Mouse (Mus musculus) ovary, postnatal 14 days (tissue): ENCODE results near the gene Arnt.

Experiments used
- DNase-seq: peaks from one replicate; pipeline ENCODE4 v3.0.0; 2022; ENCODE audit warnings: low spot score

Arnt gene

DNA sequence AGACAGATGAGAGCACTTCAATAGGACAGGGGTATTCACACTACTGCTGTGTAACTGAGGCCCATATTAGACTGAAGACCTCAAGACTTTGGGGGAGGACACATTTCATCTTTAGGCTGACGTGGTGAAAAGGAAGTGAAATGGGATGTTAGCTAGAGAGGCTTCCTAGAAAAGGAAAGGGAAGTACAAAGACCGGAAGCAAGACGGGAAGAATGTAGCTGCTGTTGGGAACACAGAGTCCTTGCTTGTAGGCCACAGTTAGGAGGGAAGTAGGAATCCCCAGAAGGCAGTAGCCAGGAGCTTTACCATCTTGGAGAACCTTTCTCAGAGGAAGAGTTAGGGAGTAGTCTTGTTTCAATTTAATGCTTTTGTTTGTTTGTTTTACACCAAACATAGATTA is 23.6 kb downstream of the Arnt start:
- DNase-seq, result no peak

DNA sequence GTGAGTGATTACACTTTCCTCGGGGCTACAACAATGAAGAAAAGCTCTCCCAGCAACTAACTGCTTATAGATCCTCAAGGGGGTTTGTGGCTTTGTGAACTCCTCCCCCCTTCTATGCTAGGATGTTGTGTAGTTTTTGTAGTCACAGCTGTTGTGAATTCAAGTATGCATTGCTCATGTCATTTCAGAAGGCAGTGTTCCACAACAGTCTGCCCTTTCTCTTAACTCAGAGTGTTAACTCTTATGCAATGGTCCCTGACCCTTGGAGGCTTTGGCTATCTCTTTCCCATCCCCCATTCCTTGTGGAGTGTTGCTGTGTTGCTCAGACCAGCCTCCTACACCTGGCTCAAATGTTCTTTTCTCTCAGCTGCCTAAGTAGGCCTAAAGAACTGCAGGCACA is 25.2 kb downstream of the Arnt start:
- no peak for DNase-seq

DNA sequence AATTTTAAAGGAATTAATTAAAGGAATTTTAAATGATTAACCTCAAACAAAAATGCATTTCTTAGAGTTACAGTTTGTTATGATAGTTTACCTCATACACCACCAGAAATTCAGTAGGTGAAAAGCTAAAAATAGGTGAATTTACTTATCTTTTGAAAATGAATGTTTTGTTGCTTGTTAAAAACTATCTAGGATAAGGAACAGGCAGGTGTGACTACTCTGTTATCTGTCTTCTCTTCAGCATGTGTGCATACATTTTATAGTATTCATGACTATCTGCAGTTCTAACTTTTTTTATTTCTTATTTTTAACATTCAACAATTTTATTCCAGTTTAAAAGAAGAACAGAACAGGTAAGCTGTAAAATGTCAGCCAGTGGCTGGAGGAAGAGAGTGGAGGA is 29.7 kb downstream of the Arnt start:
- DNase-seq, result no peak

DNA sequence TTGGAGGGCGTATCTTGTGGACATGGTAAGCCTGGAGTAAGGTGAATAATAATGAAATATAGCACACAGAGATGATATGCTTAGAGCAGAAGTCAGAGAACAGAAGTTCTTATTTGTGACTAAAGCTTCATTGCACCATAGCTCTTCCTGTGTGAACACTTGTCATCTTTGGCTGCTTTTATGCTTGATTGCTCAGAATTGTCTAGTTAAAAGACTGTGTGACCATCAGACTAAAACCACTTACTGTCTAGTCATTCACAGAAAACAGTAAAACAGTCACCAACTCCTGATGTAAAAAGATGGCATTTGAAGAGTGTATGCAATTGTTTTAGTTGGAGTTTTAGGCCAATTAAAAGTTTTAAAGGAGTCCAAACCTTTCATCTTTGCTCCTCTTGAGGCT is 44.8 kb downstream of the Arnt start:
- no peak for DNase-seq

DNA sequence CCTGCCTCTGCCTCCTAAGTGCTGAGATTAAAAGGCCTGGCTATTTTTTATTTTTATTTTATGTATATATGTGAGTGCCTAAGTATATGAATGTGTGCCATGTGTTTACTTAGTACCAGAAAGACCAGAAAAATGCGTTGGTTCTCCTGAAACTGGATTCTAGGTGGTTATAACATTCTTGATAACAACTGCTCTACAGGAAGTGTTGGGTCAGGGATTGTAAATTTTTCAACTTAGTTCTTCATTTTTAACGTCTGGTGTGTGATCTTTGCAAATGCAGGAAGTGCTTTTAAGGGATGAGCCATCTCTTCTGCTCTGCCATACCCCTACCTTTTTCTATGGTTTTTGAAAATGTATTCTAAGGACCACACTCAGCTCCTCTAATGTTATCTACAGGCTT is 52.2 kb downstream of the Arnt start:
- no peak for DNase-seq

DNA sequence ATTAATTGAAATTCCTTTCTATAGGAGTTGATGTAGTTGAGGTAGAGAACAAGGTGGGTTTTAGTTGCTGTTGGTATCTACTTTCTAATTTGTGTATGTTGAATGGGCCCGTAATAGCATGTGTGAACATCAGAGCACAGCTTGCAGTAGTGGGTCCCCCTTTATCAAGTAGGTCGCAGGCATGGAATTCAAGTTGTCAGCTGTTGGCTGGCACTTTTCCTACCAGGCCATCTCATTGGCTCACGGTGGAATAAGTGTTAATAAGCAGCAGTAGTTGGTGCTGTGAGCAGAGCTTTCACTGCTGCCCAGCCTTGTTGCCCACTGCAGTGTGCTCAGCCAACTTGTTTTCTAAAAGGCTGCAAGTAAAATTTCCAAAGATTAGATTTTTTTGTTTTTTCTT is 54.5 kb downstream of the Arnt start:
- DNase-seq, result no peak

DNA sequence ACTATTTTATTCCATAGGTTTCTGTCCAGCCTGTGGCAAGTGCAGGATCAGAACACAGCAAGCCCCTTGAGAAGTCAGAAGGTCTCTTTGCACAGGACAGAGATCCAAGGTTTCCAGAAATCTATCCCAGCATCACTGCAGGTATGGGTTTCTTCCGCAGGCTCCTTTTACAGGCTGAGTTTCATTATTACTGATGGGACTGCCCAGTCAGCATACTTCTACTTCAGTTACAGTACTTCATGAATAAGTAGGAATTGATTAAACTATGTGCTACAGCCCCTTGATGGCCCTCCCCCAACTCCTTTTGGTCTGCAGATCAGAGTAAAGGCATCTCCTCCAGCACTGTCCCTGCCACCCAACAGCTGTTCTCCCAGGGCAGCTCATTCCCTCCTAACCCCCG is 56.0 kb downstream of the Arnt start:
- DNase-seq, result no peak

DNA sequence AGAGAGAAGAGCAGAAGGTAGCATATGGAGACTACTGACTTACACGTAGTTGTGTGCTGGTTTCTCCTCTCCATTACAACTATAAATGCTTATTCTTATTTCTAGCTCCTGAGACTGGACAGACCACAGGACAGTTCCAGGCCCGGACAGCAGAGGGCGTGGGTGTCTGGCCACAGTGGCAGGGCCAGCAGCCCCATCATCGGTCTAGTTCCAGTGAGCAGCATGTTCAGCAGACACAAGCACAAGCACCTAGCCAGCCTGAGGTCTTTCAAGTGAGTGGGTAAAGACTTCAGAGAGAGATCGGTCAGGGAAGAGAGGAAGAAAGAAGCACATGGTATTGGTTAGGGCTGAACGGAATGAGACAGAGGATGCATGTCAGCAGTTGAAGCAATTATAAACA is 60.2 kb downstream of the Arnt start:
- DNase-seq, result peak; percentile 43

DNA sequence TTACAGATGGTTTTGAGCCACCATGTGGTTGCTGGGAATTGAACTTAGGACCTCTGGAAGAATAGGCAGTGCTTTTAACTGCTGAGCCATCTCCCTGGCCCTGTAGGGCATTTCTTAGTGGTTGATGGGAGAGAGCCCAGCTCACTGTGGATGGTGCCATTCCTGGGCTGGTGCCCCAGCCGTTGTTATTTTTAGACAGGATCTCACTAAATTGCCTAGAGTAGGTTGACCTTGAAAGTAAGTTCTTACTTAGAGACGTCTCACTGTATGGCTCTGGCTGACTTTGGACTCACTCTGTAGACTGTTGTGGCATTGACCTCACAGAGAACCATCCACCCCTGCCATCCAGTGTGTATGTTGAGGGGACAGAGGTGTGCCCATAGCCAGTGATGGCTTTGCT is 64.0 kb downstream of the Arnt start:
- no peak for DNase-seq

DNA sequence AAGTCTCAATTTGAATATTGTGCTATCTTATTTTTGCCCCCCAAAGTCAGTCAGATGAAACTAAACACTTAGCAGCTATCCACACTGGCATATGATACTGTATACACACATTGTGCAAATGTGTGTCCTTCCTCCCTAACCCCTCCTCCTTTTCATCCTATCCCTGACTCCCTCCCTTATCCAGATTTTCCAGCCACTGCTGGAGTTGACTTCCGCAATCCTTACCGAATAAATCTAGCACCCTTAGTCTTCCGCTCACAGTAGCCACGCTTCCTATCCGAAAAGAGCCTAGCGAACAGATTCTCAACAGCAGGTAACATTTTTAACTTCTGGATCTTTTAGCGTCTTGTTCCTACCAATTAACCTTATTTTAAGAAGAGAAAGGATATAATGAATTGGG is 64.8 kb downstream of the Arnt start, which contains the start of gene Ctsk:
Gene Ctsk (plus strand): TSS at position 233 of the 400 bp plus-strand sequence.
- DNase-seq, result no peak

DNA sequence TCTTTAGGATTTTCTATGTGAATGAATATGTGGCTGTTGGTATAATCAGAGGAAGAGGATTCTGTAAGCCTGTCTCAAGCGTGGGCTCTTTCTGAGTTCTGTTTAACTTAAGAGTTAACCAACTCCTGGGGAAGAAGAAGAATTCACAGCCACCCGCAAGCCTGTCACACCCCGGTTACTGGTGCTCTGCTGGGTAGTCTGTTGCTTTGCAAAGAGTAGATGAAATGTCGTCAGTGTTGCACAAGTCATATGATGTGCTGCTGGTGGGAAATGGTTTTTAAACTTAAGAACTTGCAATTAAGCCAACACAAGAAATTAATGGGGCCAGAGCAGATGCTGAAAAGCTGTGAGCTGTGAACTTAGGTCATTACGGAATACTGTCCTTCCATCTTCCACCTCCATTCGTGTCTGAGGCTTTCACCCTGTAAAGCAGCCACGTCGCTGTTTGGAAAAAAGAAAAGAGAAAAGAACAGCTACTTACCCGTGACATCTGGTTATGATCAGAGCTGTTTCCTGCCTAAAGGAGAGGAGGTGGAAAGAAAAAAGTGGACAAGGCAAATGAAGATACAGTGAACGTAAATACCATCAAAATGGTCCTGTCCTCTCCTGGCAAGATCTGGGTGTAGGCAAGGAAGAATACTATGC is 65.4 kb downstream of the Arnt start:
- DNase-seq, result no peak

DNA sequence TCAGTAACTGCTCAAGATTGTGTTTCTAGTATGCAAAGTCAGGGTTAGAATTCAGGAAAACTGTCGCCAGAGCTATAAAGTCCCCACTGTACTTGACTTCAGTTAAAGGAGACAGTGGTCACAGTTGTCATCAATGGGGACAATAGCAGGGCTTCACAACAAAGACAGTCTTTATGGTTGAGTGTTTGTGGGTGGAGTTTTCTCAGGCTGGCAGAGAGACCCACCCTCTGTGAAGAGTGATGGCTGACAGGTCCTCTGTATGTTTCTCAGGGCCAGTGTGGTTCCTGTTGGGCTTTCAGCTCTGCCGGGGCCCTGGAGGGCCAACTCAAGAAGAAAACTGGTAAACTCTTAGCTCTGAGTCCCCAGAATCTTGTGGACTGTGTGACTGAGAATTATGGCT is 68.1 kb downstream of the Arnt start:
- DNase-seq, result no peak

DNA sequence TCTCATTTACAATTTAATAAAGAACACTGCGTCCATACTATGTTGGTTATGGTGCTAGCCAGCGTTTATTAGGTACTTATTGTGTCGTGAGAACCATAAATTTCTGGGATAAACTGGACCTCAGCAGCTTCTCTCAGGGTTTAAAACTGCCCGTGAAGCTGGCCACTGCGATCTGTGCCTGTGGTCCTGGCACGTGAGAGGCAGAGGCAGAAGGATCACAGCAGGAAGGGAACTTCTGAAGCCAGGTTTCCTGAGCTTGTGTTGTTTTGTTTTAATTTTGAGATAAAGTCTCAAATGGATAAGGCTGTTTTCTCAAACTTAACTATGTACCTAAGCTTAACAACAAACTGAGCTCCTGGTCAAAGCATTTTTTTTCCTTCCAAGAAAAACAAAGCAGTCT is 75.2 kb downstream of the Arnt start:
- DNase-seq, result no peak

DNA sequence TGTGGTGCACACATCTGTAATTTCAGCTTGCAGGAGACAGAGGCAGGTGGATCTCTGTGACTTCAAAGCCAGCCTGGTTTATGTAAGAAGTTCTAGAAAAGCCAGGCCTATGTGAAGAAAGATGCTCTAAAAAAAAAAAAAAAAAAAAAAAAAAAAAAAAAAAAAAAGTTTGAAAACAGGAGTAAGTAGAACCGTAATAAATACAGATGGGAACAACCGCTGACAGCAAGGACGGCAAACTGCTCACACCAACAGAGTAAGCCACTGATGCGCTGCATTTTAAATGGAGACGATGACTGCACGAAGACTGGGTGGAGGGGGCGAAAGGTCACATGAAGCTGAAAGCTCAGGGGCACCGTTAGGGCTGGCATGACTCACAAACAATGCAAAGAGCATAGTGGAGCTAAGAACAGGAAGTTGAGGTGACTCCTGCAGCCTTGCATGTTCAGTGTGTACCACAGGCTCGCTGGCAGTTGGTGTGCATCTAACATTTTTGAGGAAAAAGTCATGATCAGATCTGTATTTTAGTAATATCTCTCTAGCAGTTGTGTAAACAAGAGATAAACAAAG is 77.5 kb downstream of the Arnt start:
- no peak for DNase-seq

DNA sequence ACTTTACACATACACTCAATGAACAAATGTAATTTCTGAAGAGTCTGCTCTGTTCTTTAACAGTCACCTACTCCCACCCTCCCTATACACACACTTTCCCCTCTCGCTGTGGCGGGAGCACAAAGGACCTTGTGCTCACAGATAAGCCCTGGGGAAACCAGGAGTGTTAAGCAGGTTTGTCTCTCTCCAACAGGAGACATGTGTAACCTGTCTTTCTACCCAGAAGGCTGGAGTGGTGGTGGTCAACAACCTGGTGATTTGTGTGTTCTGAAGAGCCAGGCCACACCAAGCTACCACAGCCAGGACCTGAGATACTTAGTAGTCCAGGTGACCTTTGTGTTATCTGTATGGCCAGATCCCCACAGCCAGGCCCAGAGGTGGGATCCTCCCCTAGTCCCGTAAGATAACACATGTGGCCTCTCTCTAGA is 82.4 kb downstream of the Arnt start:
- DNase-seq, result no peak

DNA sequence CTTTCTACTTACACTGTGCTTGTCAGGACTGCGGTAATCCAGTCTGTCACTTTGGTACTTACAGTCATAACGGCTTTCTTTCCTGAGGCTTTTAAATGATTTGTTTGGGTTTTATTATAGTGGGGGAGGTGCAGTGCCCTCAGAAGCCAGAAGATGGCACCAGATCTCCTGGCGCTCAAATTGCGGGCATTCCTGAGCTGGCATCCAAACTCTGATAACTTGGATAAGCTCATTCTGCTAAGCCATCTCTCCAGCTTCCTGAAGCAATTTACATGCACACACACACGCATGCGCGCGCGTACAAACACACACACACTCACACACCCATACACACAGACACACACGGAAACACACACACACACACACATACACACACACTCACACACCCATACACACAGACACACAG is 83.3 kb downstream of the Arnt start:
- DNase-seq, result peak; percentile 58

DNA sequence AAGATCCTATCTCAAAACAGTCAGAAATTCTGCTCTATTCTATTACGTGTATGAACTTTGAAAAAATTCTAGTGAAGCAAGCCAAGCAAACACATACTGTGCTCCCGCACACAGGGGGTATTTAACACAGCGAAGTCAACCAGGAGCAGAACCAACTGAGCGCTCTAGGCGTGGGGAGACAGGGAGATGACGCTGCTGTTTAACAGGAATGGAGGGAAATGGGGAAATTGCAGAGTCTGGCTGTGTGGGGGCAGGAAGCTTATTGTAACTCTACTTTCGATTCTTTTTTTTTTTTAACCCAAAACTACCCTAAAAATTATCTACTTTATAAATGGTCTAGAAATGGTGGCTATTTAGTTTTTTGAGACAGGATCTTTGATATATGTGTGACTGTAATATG is 84.7 kb downstream of the Arnt start:
- DNase-seq, result no peak

DNA sequence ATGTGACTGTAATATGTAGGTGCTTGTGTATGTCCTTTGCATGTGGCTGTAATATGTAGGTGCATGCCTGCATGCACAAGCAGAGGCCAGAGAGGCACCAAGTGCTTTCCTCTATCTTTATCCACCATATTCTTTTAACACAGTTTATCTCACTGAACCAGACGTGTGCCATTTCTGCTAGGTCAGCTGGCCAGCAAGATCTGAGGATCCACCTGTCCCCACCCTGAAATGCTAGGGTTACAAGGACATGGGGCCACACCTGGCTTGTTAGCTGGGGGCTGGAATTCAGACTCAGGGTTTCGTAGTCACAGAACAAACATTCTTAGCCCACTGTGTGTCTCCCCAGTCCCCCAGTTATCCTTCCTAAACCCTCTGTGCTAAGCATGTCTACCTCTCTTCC is 85.1 kb downstream of the Arnt start:
- no peak for DNase-seq

DNA sequence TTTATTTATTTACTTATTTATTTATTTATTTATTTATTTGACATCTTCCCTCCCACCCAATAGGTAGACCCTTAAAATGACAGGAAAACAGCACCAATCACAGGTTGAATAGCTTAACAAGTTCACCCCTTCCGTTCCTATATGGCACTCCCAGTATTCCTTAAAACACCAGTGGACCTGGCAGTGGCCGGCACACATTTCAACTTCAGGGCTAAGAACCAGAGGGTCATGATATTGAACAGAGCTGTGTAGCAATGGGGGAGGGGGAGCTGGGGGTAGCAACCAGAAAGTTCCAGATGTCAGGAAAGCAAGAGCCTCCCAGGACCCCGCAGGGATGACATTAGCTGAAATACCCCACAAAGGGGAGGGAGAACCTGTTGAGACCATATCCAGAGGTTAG is 85.9 kb downstream of the Arnt start:
- DNase-seq, result no peak

DNA sequence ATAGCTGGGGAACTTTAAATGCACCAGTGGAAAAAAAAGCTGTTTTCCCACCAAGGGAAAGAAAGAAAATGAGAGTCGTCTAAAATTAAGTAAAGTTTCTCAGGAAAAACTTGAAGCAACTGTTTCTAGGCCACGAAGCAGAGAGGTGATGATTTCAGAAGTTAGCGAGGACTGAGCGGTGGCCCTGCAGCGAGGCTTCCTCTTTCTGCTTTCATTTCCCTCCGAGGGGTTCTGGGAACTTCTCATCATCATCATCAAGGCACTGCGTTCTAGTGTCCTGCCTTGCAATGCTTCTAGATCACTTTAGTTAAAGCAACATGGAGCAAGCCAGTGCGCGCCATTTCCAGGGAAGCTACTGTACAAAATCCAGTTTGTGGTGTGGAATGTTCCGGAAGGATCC is 87.0 kb downstream of the Arnt start:
- no peak for DNase-seq

DNA sequence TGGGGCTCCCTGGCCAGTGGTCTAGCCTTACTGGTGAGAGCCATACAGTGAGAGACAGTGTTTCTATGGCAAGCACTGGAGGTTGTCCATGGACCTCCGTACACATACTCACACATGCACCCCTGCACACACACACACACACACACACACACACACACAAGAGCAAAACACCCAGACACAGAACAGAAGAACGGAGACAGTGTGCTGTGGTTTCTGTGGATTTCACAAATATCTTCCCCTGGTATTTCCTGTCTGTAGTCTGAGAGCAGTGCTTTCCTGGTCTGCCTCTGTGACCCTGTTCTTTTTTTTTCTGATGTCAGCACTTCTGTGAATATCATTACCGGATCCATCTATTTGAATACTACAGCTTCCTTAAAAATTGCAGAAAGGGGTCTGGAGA is 89.5 kb downstream of the Arnt start:
- no peak for DNase-seq

DNA sequence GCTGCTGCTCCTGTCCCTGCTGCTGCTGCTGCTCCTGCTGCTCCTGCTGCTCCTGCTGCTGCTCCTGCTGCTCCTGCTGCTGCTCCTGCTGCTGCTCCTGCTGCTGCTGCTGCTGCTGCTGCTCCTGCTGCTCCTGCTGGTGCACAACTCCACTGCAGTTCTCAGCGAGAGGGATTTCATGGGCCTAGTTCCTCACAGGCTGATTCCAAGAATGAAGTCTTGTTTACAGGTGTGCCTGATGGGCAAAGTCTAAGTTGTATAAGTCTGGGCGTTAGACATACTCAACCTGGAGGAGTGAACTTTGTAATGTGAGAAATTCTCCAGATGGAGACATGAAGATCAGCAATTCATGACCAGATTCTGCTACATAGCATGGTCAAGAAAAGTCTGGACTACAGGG is 90.5 kb downstream of the Arnt start:
- DNase-seq, result no peak

DNA sequence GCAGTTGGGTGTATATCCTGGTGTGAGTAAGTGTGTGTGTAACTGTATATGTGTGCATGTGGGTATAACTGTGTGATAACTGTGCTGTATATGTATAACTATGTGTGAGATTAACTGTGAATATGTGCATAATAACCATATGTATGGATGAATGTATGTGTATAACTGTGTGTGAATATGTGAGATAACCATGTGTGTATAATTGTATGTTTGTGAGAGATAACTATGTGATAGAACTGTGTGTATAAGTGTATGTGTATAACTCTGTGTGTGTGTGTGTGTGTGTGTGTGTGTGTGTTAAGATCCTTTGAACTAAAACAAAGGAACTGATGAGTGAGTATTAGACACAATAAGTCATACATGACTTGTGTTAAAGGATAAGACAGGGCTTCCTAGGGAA is 91.9 kb downstream of the Arnt start:
- no peak for DNase-seq

DNA sequence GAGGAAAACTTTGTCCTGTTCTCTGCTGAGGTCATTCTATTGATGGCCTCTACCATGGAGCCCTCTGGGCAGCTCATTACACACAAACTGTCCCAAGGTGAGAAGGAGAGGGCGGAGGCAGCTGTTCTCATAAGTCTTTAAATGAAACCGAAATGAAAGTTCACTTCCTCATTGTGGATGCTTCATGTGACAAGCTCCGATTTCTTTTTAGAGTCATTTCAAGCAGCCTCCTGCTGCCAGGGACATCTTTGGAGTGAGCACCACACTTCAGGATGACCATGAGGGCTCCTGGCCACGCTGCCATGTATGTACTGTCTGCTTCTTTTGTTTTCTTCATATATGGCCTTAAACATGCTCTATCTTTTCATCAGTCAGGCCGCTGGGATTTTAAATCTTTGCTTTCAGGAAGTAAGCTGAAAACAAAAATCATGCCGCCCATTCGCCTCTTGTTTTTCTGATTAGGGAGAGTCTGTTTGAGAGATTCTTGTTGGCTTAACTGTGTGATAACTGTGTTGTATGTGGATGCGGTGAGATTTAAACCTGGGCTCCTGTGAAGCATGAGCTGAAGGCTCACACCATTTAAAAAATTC is 92.5 kb downstream of the Arnt start, which contains the start of gene Ctss:
Gene Ctss (plus strand): TSS at position 165 of the 590 bp plus-strand sequence.
- no peak for DNase-seq
